Mouse (Mus musculus) lung, postnatal 25 days (tissue): ENCODE data around the gene Frg2f1.

Source experiments
- DNase-seq: peaks from one replicate; pipeline ENCODE4 v3.0.0; 2022; ENCODE audit warnings: low spot score

Gene Frg2f1

DNA sequence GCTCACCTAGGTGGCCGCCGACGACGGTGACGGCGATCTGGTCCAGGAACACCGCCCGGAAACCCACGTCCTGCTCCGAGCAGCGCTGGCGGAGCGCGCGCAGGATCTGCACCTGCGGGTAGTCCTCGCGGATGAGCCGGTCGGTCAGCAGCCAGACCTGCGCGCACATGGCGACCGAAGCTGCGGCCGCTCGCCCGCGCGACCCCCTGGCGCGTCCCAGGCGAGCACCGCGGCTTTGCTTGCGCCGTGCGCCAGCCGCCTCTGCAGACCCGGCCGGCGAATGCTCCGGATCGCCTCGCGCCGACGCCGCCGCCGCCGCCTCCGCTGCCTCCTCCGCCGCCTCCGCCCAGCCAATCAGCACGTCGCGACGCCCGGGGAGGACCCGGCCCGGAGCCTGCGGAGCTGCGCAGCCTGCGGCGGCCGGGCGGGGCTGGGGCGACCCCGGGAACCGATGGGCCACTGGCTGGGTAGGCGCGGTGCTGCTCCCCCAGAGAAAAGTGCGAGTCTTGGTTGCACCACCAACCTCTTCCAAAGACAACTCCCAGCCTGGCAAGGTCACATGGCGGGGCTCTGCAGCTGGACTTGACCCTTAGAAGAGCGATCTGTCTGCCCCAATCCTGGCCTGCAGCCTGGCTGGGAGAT is 46.9 kb downstream of the Frg2f1 start, which contains the start of gene Rimkla:
Gene Rimkla (minus strand): TSS at position 338 of the 642 bp plus-strand sequence.
- peak; percentile 41 for DNase-seq

DNA sequence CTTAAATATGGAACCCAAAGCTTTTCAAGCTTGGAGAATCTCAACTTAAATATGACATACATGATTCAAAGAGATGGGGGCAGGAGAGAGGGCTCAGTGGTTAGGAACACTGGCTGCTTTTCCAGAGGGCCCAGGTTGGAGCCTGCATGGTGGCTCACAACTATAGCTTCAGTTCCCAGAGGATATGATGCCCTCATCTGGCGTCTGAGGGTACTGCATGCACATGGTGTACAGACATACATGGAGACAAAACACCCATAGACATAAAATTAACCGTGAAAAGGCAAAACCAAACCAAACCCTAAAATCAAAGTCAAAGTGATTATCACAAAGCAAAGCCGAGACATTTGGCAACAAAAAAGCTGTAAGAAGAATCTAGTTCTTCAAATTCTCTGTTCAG is 48.5 kb downstream of the Frg2f1 start:
- DNase-seq: no peak

DNA sequence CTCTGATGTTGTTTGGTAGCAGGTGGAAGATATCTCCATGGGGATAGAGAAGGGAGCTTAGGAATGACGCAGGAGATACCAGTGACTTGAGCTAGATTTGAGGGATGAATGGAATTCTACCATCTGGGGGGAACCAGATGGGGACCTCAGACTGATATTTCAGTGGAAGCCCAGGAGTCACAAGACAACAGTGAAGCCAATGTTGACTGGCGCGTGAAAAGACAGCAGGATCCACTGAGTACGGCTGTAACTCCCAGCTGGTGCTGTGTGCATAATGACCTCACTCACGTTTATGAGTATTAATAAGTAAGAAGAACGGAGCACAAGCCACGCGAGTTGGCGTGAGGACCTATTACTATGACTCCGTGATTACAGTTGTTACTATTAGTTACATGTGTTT is 49.7 kb downstream of the Frg2f1 start:
- no peak for DNase-seq

DNA sequence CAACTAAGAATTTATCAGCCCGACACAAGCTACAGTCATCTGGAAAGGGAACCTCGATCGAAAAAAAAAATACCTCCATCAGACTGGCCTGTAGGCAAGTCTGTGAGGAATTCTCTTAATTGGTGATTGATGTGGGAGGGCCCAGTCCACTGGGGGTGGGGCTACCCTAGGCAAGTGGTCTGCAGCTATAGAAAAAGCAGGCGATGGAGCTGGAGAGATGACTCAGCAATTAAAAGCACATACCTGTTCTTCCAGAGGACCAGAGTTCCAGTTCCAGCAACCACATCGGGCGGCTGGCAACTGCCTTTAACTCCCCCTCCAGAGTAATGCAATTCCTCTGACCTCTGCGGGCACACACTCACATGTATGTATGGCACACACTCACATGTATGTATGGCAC is 54.4 kb downstream of the Frg2f1 start:
- DNase-seq: no peak

DNA sequence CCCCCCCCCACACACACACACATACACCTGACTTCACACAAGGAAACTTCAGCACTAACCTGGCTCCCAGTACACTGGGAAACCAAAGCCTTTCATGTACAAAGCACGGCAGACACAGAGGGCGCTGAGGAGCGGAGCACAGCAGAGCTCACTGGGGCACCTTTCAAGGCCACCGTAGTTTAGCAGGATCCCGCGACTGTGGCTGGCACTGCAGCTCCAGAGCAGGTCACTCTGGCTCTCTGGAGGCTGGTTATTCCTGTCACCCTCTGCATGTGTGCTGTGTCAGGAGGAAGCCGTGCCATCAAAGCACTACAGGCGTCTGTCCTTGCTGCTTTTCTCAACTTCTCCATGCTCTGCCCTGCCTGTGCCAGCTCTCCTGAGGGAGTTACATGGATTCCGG is 56.3 kb downstream of the Frg2f1 start:
- no peak for DNase-seq
